Mouse (Mus musculus): ENCODE data around the gene Ppfibp2. TPM values are rescaled to one million over a fixed set of nuclear protein-coding genes. Genes with fewer than 3 reads are reported as not detected.

Ppfibp2 gene
- polyA plus RNA-seq, 1 experiment from 2014 or later = 4.6 TPM

- no peak overlapping the region for H3K9ac ChIP-seq (ENCODE audit: low read depth, low read length)
- H3K9me3 ChIP-seq (replicated peaks; ENCODE audit: control insufficient read depth, low read length) = no peaks in the 10 kb centered on the region
- 45% methylated on average over 3 of the region's 3 CpGs for WGBS (ENCODE audit: insufficient replicate concordance)
- no peaks in the 10 kb centered on the region for H3K36me3 ChIP-seq (ENCODE audit: control insufficient read depth, insufficient read depth)
- no peak overlapping the region for H3K4me2 ChIP-seq (ENCODE audit: low read depth, low read length)
- 0 out of 2 replicates have a peak, but pooled peaks have one; percentile 13 for ATAC-seq (ENCODE audit: low read depth)
- no peak overlapping the region for H3K27ac ChIP-seq (ENCODE audit: low read length)
- no peaks in the 10 kb centered on the region; the same call in none of the 2 replicates for H3K4me1 ChIP-seq (ENCODE audit: control insufficient read depth, low read depth, low read length)
- no peaks in the 10 kb centered on the region for H3K27me3 ChIP-seq (ENCODE audit: control insufficient read depth, insufficient read depth, low read depth, low read length)
- no peak overlapping the region for H3K4me3 ChIP-seq (ENCODE audit: low read depth, low read length)
Observed at GRCm38 (mm10) chr7:107624432-107624831, 29.4 kb downstream of the Ppfibp2 start.

GRCm38 (mm10) chr7:107625061-107625460 lies 30.1 kb downstream of the Ppfibp2 start, which contains the start of gene 5330417H12Rik:
5330417H12Rik (minus strand) TSS chr7:107625161.
- H3K36me3 ChIP-seq (ENCODE audit: control insufficient read depth, insufficient read depth) = no peaks in the 10 kb centered on the region

GRCm38 (mm10) chr7:107625781-107626180 lies 30.8 kb downstream of the Ppfibp2 start:
- H3K27me3 ChIP-seq (ENCODE audit: control insufficient read depth, insufficient read depth, low read depth, low read length) = no peaks in the 10 kb centered on the region
- H3K4me3 ChIP-seq (ENCODE audit: low read depth, low read length) = no peak overlapping the region
- ATAC-seq (ENCODE audit: low read depth) = no peak
- WGBS (ENCODE audit: insufficient replicate concordance) = 63% methylated on average over 6 of the region's 6 CpGs
- H3K9me3 ChIP-seq (replicated peaks; ENCODE audit: control insufficient read depth, low read length) = no peaks in the 10 kb centered on the region
- no peak overlapping the region for H3K27ac ChIP-seq (ENCODE audit: low read length)
- no peaks in the 10 kb centered on the region for H3K36me3 ChIP-seq (ENCODE audit: control insufficient read depth, insufficient read depth)
- no peaks in the 10 kb centered on the region; the same call in none of the 2 replicates for H3K4me1 ChIP-seq (ENCODE audit: control insufficient read depth, low read depth, low read length)
- H3K9ac ChIP-seq (ENCODE audit: low read depth, low read length) = no peak overlapping the region
- no peak overlapping the region for H3K4me2 ChIP-seq (ENCODE audit: low read depth, low read length)

More at GRCm38 (mm10) chr7:107625061-107625460, 30.1 kb downstream of the Ppfibp2 start, which contains the start of gene 5330417H12Rik:
- H3K27ac ChIP-seq (ENCODE audit: low read length) = no peak within 1 kb of the TSS
- H3K9me3 ChIP-seq (replicated peaks; ENCODE audit: control insufficient read depth, low read length) = no peaks in the 10 kb centered on the region
- 65% methylated on average over 2 of the region's 2 CpGs for WGBS (ENCODE audit: insufficient replicate concordance)
- H3K4me1 ChIP-seq (ENCODE audit: control insufficient read depth, low read depth, low read length) = no peaks in the 10 kb centered on the region; the same call in none of the 2 replicates
- no peak within 1 kb of the TSS for H3K4me3 ChIP-seq (ENCODE audit: low read depth, low read length)
- no peak for ATAC-seq (ENCODE audit: low read depth)
- no peaks in the 10 kb centered on the region for H3K27me3 ChIP-seq (ENCODE audit: control insufficient read depth, insufficient read depth, low read depth, low read length)
- no peak within 1 kb of the TSS for H3K9ac ChIP-seq (ENCODE audit: low read depth, low read length)
- no peak within 1 kb of the TSS for H3K4me2 ChIP-seq (ENCODE audit: low read depth, low read length)

- Histone ChIP-seq H3K9ac (ENCODE audit: low read depth, low read length) (no peak overlapping the region), H3K27me3 (ENCODE audit: control insufficient read depth, insufficient read depth, low read depth, low read length) (no peaks in the 10 kb centered on the region), H3K36me3 (ENCODE audit: control insufficient read depth, insufficient read depth) (no peaks in the 10 kb centered on the region), H3K27ac (ENCODE audit: low read length) (no peak overlapping the region), H3K4me2 (ENCODE audit: low read depth, low read length) (no peak overlapping the region), H3K4me1 (ENCODE audit: control insufficient read depth, low read depth, low read length) (no peaks in the 10 kb centered on the region; the same call in none of the 2 replicates), H3K4me3 (ENCODE audit: low read depth, low read length) (no peak overlapping the region), H3K9me3 (replicated peaks; ENCODE audit: control insufficient read depth, low read length) (no peaks in the 10 kb centered on the region)
- ATAC-seq (ENCODE audit: low read depth) = no peak
Observed at GRCm38 (mm10) chr7:107628383-107628782, 33.4 kb downstream of the Ppfibp2 start.

GRCm38 (mm10) chr7:107633201-107633600 lies 38.2 kb downstream of the Ppfibp2 start:
- H3K27me3 ChIP-seq (ENCODE audit: control insufficient read depth, insufficient read depth, low read depth, low read length) = no peaks in the 10 kb centered on the region
- WGBS (ENCODE audit: insufficient replicate concordance) = 78% methylated on average over 4 of the region's 4 CpGs
- no peaks in the 10 kb centered on the region for H3K4me1 ChIP-seq (ENCODE audit: control insufficient read depth, low read depth, low read length)
- H3K9ac ChIP-seq (ENCODE audit: low read depth, low read length) = no peak overlapping the region
- H3K27ac ChIP-seq (ENCODE audit: low read length) = no peak overlapping the region
- no peaks in the 10 kb centered on the region for H3K36me3 ChIP-seq (ENCODE audit: control insufficient read depth, insufficient read depth)
- no peak for ATAC-seq (ENCODE audit: low read depth)
- H3K9me3 ChIP-seq (replicated peaks; ENCODE audit: control insufficient read depth, low read length) = no peaks in the 10 kb centered on the region
- H3K4me3 ChIP-seq (ENCODE audit: low read depth, low read length) = no peak overlapping the region
- H3K4me2 ChIP-seq (ENCODE audit: low read depth, low read length) = no peak overlapping the region

GRCm38 (mm10) chr7:107637398-107637797 lies 42.4 kb downstream of the Ppfibp2 start:
- no peaks in the 10 kb centered on the region for H3K4me1 ChIP-seq (ENCODE audit: control insufficient read depth, low read depth, low read length)
- WGBS (ENCODE audit: insufficient replicate concordance) = 60% methylated on average over 7 of the region's 7 CpGs
- no peaks in the 10 kb centered on the region for H3K36me3 ChIP-seq (ENCODE audit: control insufficient read depth, insufficient read depth)
- H3K4me2 ChIP-seq (ENCODE audit: low read depth, low read length) = no peak overlapping the region
- H3K27me3 ChIP-seq (ENCODE audit: control insufficient read depth, insufficient read depth, low read depth, low read length) = no peaks in the 10 kb centered on the region
- H3K9me3 ChIP-seq (replicated peaks; ENCODE audit: control insufficient read depth, low read length) = no peaks in the 10 kb centered on the region
- no peak overlapping the region for H3K4me3 ChIP-seq (ENCODE audit: low read depth, low read length)
- ATAC-seq (ENCODE audit: low read depth) = no peak
- H3K27ac ChIP-seq (ENCODE audit: low read length) = no peak overlapping the region
- H3K9ac ChIP-seq (ENCODE audit: low read depth, low read length) = no peak overlapping the region

- Histone ChIP-seq H3K4me1 (ENCODE audit: control insufficient read depth, low read depth, low read length) (no peaks in the 10 kb centered on the region), H3K9me3 (replicated peaks; ENCODE audit: control insufficient read depth, low read length) (no peaks in the 10 kb centered on the region), H3K27ac (ENCODE audit: low read length) (no peak overlapping the region), H3K36me3 (ENCODE audit: control insufficient read depth, insufficient read depth) (no peaks in the 10 kb centered on the region), H3K4me2 (ENCODE audit: low read depth, low read length) (no peak overlapping the region), H3K9ac (ENCODE audit: low read depth, low read length) (no peak overlapping the region), H3K4me3 (ENCODE audit: low read depth, low read length) (no peak overlapping the region), H3K27me3 (ENCODE audit: control insufficient read depth, insufficient read depth, low read depth, low read length) (no peaks in the 10 kb centered on the region)
- no peak for ATAC-seq (ENCODE audit: low read depth)
- WGBS (ENCODE audit: insufficient replicate concordance) = 65% methylated on average over 5 of the region's 5 CpGs
Observed at GRCm38 (mm10) chr7:107638026-107638425, 43.0 kb downstream of the Ppfibp2 start.

GRCm38 (mm10) chr7:107642586-107643275 lies 47.7 kb downstream of the Ppfibp2 start:
- Histone ChIP-seq H3K27me3 (ENCODE audit: control insufficient read depth, insufficient read depth, low read depth, low read length) (no peaks in the 10 kb centered on the region), H3K9me3 (replicated peaks; ENCODE audit: control insufficient read depth, low read length) (no peaks in the 10 kb centered on the region), H3K4me3 (ENCODE audit: low read depth, low read length) (no peak overlapping the region), H3K4me1 (ENCODE audit: control insufficient read depth, low read depth, low read length) (no peaks in the 10 kb centered on the region), H3K4me2 (ENCODE audit: low read depth, low read length) (no peak overlapping the region), H3K27ac (ENCODE audit: low read length) (no peak overlapping the region), H3K36me3 (ENCODE audit: control insufficient read depth, insufficient read depth) (no peaks in the 10 kb centered on the region), H3K9ac (ENCODE audit: low read depth, low read length) (no peak overlapping the region)
- no peak for ATAC-seq (ENCODE audit: low read depth)
- WGBS (ENCODE audit: insufficient replicate concordance) = 62% methylated on average over 7 of the region's 7 CpGs

- Histone ChIP-seq H3K27me3 (ENCODE audit: control insufficient read depth, insufficient read depth, low read depth, low read length) (no peaks in the 10 kb centered on the region), H3K4me2 (ENCODE audit: low read depth, low read length) (no peak overlapping the region), H3K4me3 (ENCODE audit: low read depth, low read length) (no peak overlapping the region), H3K9me3 (replicated peaks; ENCODE audit: control insufficient read depth, low read length) (no peaks in the 10 kb centered on the region), H3K36me3 (ENCODE audit: control insufficient read depth, insufficient read depth) (no peaks in the 10 kb centered on the region), H3K4me1 (ENCODE audit: control insufficient read depth, low read depth, low read length) (no peaks in the 10 kb centered on the region), H3K27ac (ENCODE audit: low read length) (no peak overlapping the region), H3K9ac (ENCODE audit: low read depth, low read length) (no peak overlapping the region)
- 66% methylated on average over 2 of the region's 2 CpGs for WGBS (ENCODE audit: insufficient replicate concordance)
- ATAC-seq (ENCODE audit: low read depth) = no peak
Observed at GRCm38 (mm10) chr7:107644987-107645386, 50.0 kb downstream of the Ppfibp2 start.
